Mouse (Mus musculus) stomach, embryonic 14.5 days (tissue): ENCODE data around the gene Tmem177. TPM values are rescaled to one million over a fixed set of nuclear protein-coding genes. Genes with fewer than 3 reads are reported as not detected.
A peak's percentile ranks its signal among the peaks of the same experiment; 100 is the strongest.

Source experiments
- ATAC-seq: fragments of 200-750 bp; cut with Nextera tagmentation; 2 replicates; pipeline ENCODE4 v1.8.0; 2017; ENCODE audit warnings: low read depth, moderate TSS enrichment; ENCODE audit not compliant: insufficient number of reproducible peaks, insufficient read depth, low FRiP score
- H3K27ac ChIP-seq: fragments of 300-500 bp; sonication (generic); 2 replicates; pipeline ENCODE4 v1.5.1; 2014; ENCODE audit warnings: mild to moderate bottlenecking, low read length, moderate library complexity, mixed read lengths
- H3K27me3 ChIP-seq: fragments of 300-500 bp; sonication (generic); 2 replicates; pipeline ENCODE4 v1.6.1; 2014; ENCODE audit warnings: low read length, control low read depth, mixed read lengths; ENCODE audit not compliant: control insufficient read depth, insufficient read depth
- H3K36me3 ChIP-seq: fragments of 300-500 bp; sonication (generic); 2 replicates; pipeline ENCODE4 v1.6.1; 2014; ENCODE audit warnings: mild to moderate bottlenecking, control low read depth, low read length, moderate library complexity, mixed read lengths; ENCODE audit not compliant: control insufficient read depth, insufficient read depth
- H3K4me1 ChIP-seq: fragments of 300-500 bp; sonication (generic); 2 replicates; pipeline ENCODE4 v1.6.1; 2014; ENCODE audit warnings: low read length, control low read depth, mixed read lengths; ENCODE audit not compliant: control insufficient read depth, insufficient read depth
- H3K4me2 ChIP-seq: fragments of 300-500 bp; sonication (generic); replicated peaks from 2 replicates; pipeline ENCODE4 v1.6.1; 2014; ENCODE audit warnings: low read depth, low read length, control low read depth
- H3K4me3 ChIP-seq: fragments of 300-500 bp; sonication (generic); 2 replicates; pipeline ENCODE4 v1.5.1; 2014; ENCODE audit warnings: low read depth, low read length, control low read depth
- H3K9ac ChIP-seq: fragments of 300-500 bp; sonication (generic); replicated peaks from 2 replicates; pipeline ENCODE4 v1.6.1; 2014; ENCODE audit warnings: low read depth, mild to moderate bottlenecking, control low read depth, low read length, moderate library complexity, mixed read lengths
- H3K9me3 ChIP-seq: fragments of 300-500 bp; sonication (generic); 2 replicates; pipeline ENCODE4 v1.6.1; 2016; ENCODE audit warnings: low read depth, low read length, control low read depth; ENCODE audit not compliant: control insufficient read depth
- WGBS: fragments of 180-500 bp; shearing (Covaris S2); extraction: QIAGEN DNeasy Blood & Tissue Kit; methylation state at CpG from one replicate; pipeline ENCODE4 v1.1.7; 2014; 5-methylcytosine and 5-hydroxymethylcytosine counted together
- polyA plus RNA-seq: library from polyadenylated mRNA; unstranded; fragments of >200 nt; fragmentation: Nextera tagmentation; extraction: Ambion mirVana; gene quantifications from 2 replicates; pipeline ENCODE4 v1.2.1, GENCODE M21; 2014

The Tmem177 gene
- polyA plus RNA-seq, 1 experiment from 2014 or later = 6.2 TPM

GRCm38 (mm10) chr1:119931421-119932150 is 18.6 kb upstream of the Tmem177 start:
- Histone ChIP-seq H3K4me3 (no peak overlapping the region), H3K9me3 (no peaks in the 10 kb centered on the region), H3K4me2 (no peak overlapping the region), H3K4me1 (no peaks in the 10 kb centered on the region), H3K27ac (no peak overlapping the region), H3K9ac (no peak overlapping the region), H3K36me3 (no peaks in the 10 kb centered on the region), H3K27me3 (no peaks in the 10 kb centered on the region)
- ATAC-seq = no peak
- WGBS = 82% methylated on average over 4 of the region's 4 CpGs

- no peaks in the 10 kb centered on the region for H3K27me3 ChIP-seq
- H3K4me1 ChIP-seq = no peaks in the 10 kb centered on the region
- H3K4me3 ChIP-seq = no peak overlapping the region
- H3K27ac ChIP-seq = no peak overlapping the region
- H3K9me3 ChIP-seq = no peaks in the 10 kb centered on the region
- no peak overlapping the region for H3K9ac ChIP-seq
- H3K36me3 ChIP-seq = no peaks in the 10 kb centered on the region
- no peak overlapping the region for H3K4me2 ChIP-seq
- no peak for ATAC-seq
- 59% methylated on average over 1 of the region's 1 CpGs for WGBS
Measured at GRCm38 (mm10) chr1:119929715-119930114, 16.7 kb upstream of the Tmem177 start.

DNA sequence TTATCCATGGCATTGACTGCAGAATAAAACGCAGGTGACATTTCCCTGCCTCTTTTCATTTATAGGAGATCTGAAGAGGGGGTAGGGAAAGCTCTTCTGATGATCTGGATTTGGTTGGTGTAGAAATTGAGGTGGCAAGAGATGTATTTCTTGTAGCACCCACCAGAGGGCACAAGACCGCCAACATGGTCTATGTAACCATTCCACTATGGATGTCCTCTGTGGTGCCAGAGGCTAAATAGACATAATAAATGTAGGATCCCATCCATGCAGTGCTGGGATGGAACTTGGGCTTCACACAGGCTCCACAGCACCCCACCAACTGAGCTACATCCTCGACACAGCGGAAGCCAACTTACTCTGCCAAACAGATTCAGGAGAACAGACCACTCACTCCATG is 6.3 kb upstream of the Tmem177 start:
- 57% methylated on average over 4 of the region's 4 CpGs for WGBS
- no peak for ATAC-seq
- H3K36me3 ChIP-seq = no peaks in the 10 kb centered on the region
- no peak overlapping the region for H3K27ac ChIP-seq
- H3K4me1 ChIP-seq = no peaks in the 10 kb centered on the region
- no peak overlapping the region for H3K4me3 ChIP-seq
- no peak overlapping the region for H3K4me2 ChIP-seq
- no peaks in the 10 kb centered on the region for H3K9me3 ChIP-seq
- no peak overlapping the region for H3K9ac ChIP-seq
- no peaks in the 10 kb centered on the region for H3K27me3 ChIP-seq

DNA sequence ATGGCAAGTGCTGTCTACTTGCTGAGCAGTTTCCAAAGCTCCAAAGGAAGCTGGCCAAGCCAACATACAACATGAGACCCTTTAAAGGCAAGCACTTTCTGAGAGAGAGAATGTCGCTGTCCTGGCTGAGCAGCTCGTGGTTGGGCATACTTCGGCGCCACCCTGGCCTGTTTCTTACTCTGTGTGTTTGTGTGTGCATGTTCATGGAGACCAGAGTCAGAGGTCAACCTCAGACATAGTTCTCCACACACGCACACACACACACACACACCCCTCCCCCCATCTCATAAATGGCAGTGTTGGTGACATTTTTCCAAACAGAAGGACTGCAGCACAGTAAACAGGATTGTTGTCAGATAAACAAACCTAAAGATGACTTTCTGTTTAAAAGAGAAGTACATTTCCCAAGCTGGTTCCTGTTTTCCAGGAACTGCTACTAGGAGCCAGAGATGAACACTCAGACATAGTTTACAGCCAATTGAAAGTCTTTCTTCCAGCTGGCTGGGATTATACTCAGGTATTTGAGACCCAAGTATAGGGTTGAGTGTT is 3.9 kb upstream of the Tmem177 start:
- no peak overlapping the region for H3K4me2 ChIP-seq
- H3K36me3 ChIP-seq = no peaks in the 10 kb centered on the region
- no peak overlapping the region for H3K9ac ChIP-seq
- H3K27me3 ChIP-seq = no peaks in the 10 kb centered on the region
- no peak for ATAC-seq
- H3K4me3 ChIP-seq = no peak overlapping the region
- H3K27ac ChIP-seq = no peak overlapping the region
- WGBS = 74% methylated on average over 5 of the region's 5 CpGs
- no peaks in the 10 kb centered on the region for H3K9me3 ChIP-seq
- peaks cover 4% of the 10 kb centered on the region; the same call in 1 of the 2 replicates for H3K4me1 ChIP-seq

- Histone ChIP-seq H3K27me3 (no peaks in the 10 kb centered on the region), H3K4me3 (no peak overlapping the region), H3K4me2 (no peak overlapping the region), H3K9me3 (no peaks in the 10 kb centered on the region), H3K36me3 (no peaks in the 10 kb centered on the region), H3K4me1 (peaks cover 4% of the 10 kb centered on the region; the same call in 1 of the 2 replicates), H3K9ac (no peak overlapping the region), H3K27ac (no peak overlapping the region)
- WGBS = 73% methylated on average over 2 of the region's 2 CpGs
- ATAC-seq = no peak
Measured at GRCm38 (mm10) chr1:119907206-119907748, 5.7 kb downstream of the Tmem177 start.

GRCm38 (mm10) chr1:119903231-119903620 is 9.8 kb downstream of the Tmem177 start:
- Histone ChIP-seq H3K4me2 (no peak overlapping the region), H3K9me3 (no peaks in the 10 kb centered on the region), H3K4me3 (no peak overlapping the region), H3K27me3 (no peaks in the 10 kb centered on the region), H3K27ac (no peak overlapping the region), H3K4me1 (no peaks in the 10 kb centered on the region), H3K36me3 (no peaks in the 10 kb centered on the region), H3K9ac (no peak overlapping the region)
- ATAC-seq = no peak
- WGBS = 75% methylated on average over 6 of the region's 6 CpGs

DNA sequence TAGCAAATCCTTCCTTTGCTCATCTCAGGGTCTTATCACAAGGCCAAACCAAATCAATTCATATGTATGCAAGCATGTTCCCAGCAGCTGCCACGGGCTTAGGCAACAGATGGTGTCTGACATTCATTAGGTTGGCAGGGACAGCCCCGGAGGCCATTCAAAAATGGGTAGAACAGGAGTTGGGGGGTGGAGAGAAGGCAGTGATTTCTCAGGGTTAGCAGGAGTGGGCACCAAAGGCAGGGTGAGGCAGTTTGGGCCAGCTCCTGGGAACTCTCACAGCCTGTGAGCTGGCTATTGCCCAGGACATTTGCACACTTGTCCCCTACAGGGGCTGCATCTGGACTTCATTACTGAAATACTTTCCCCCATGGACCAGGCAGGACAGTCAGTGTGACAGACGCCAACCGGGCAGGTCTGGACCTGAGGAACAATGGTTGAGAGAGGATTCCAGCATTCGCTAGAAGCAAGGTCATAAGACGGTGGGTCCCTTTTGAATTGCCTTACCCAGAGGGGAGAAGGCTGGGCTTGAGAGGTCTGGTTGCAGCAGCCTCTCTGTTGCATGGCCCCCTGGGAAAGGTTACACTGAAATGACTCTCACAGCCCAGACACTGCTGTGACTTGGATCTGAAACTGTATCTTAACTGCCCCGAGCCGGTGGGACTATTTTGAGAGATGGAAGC is 10.3 kb downstream of the Tmem177 start:
- H3K27ac ChIP-seq = no peak overlapping the region
- no peaks in the 10 kb centered on the region for H3K36me3 ChIP-seq
- no peak overlapping the region for H3K9ac ChIP-seq
- no peaks in the 10 kb centered on the region for H3K4me1 ChIP-seq
- H3K9me3 ChIP-seq = no peaks in the 10 kb centered on the region
- 61% methylated on average over 8 of the region's 8 CpGs for WGBS
- no peak overlapping the region for H3K4me2 ChIP-seq
- H3K4me3 ChIP-seq = no peak overlapping the region
- H3K27me3 ChIP-seq = no peaks in the 10 kb centered on the region
- ATAC-seq = no peak

- H3K27me3 ChIP-seq = no peaks in the 10 kb centered on the region
- no peaks in the 10 kb centered on the region for H3K4me1 ChIP-seq
- no peak overlapping the region for H3K27ac ChIP-seq
- H3K9me3 ChIP-seq = no peaks in the 10 kb centered on the region
- WGBS = 72% methylated on average over 11 of the region's 11 CpGs
- ATAC-seq = peak; percentile 42; the same call in 1 of the 2 replicates
- H3K36me3 ChIP-seq = no peaks in the 10 kb centered on the region
- no peak overlapping the region for H3K9ac ChIP-seq
- no peak overlapping the region for H3K4me3 ChIP-seq
- H3K4me2 ChIP-seq = no peak overlapping the region
Measured at GRCm38 (mm10) chr1:119899195-119900123, 13.5 kb downstream of the Tmem177 start.
